14 mouse cellular contexts compared by ENCODE assay signal in genomic region chr2:163375468-163375867, GRCm38 (mm10). TPM values are rescaled to one million over a fixed set of nuclear protein-coding genes. Genes with fewer than 3 reads are reported as not detected.
A peak's percentile ranks its signal among the peaks of the same experiment; 100 is the strongest.
DNase-seq lines count a peak whose midpoint lies in the region; ATAC-seq and TF ChIP-seq lines count a peak whose summit lies in the region.
"Had no signal": no experiment of that assay in that cellular context is flagged by ENCODE, and none has a peak within 500 bp of the region (broad histone marks: within the 10 kb centered on the region; RNA-seq: fewer than 3 reads in every experiment).

No protein-coding gene starts in this region.

- H3K4me3 ChIP-seq in forebrain, embryonic 10.5 days = peak overlapping the region; percentile 7; the same call in 1 of the 2 replicates
- no peak overlapping the region for H3K4me3 ChIP-seq in forebrain, embryonic 14.5 days (ENCODE audit: low read depth, low read length)
- H3K4me3 ChIP-seq in hindbrain, embryonic 10.5 days = peak overlapping the region; percentile 27
- H3K4me3 ChIP-seq in hindbrain, embryonic 16.5 days (ENCODE audit: low read length) = no peak overlapping the region
- H3K4me3 ChIP-seq in hindbrain, postnatal 0 days (ENCODE audit: low read length) = no peak overlapping the region
- H3K4me3 ChIP-seq: stomach, embryonic 15.5 days had no signal

- no peak for DNase-seq in forebrain, embryonic 10.5 days (ENCODE audit: extremely low spot score, low spot score)
- no peak for DNase-seq in forebrain, embryonic 14.5 days (ENCODE audit: low spot score)
- no peak for DNase-seq in hindbrain, embryonic 10.5 days (ENCODE audit: low spot score)
- peak; percentile 23 for DNase-seq in ES-CJ7 (ENCODE audit: low read depth, low spot score)
- no peak for DNase-seq in hindbrain, postnatal 0 days (ENCODE audit: low spot score)
- DNase-seq in spleen, postnatal 10 days (ENCODE audit: low spot score in 2 of 2) = no peak
- no peak for DNase-seq in frontal cortex, postnatal 10 days (ENCODE audit: low spot score in 2 of 2)
- DNase-seq: cerebellum, adult 9-11 months; forebrain, postnatal 0 days; kidney, postnatal 36 days had no signal

- H3K4me2 ChIP-seq in forebrain, embryonic 14.5 days (ENCODE audit: low read length) = no peak overlapping the region
- no peak overlapping the region; the same call in 1 of the 2 replicates for H3K4me2 ChIP-seq in hindbrain, embryonic 16.5 days (ENCODE audit: low read length)
- H3K4me2 ChIP-seq in hindbrain, postnatal 0 days (ENCODE audit: low read depth, low read length) = 0 out of 2 replicates have a peak overlapping the region, but pooled peaks have one; percentile 10
- H3K4me2 ChIP-seq: stomach, embryonic 15.5 days had no signal

- H3K36me3 ChIP-seq in forebrain, embryonic 10.5 days (replicated peaks) = no peaks in the 10 kb centered on the region
- no peaks in the 10 kb centered on the region for H3K36me3 ChIP-seq in forebrain, embryonic 14.5 days (ENCODE audit: control insufficient read depth, insufficient read depth, low read length)
- 0 out of 2 replicates have a peak, but pooled peaks cover 3% of the 10 kb centered on the region for H3K36me3 ChIP-seq in hindbrain, embryonic 10.5 days
- H3K36me3 ChIP-seq in hindbrain, embryonic 16.5 days (ENCODE audit: control insufficient read depth, insufficient read depth, low read length) = no peaks in the 10 kb centered on the region
- no peaks in the 10 kb centered on the region for H3K36me3 ChIP-seq in hindbrain, postnatal 0 days (ENCODE audit: insufficient read depth, low read length)

- peaks cover 45% of the 10 kb centered on the region for H3K27me3 ChIP-seq in forebrain, embryonic 10.5 days (ENCODE audit: poor library complexity, severe bottlenecking)
- H3K27me3 ChIP-seq in forebrain, embryonic 14.5 days (replicated peaks; ENCODE audit: control insufficient read depth, insufficient read depth, low read length) = peaks cover 19% of the 10 kb centered on the region
- peaks cover 53% of the 10 kb centered on the region for H3K27me3 ChIP-seq in hindbrain, embryonic 10.5 days (ENCODE audit: insufficient read depth, poor library complexity, severe bottlenecking)
- H3K27me3 ChIP-seq in hindbrain, embryonic 16.5 days (replicated peaks; ENCODE audit: control insufficient read depth, insufficient read depth, low read length) = peaks cover 27% of the 10 kb centered on the region
- H3K27me3 ChIP-seq in hindbrain, postnatal 0 days (ENCODE audit: insufficient read depth, low read length) = peaks cover 17% of the 10 kb centered on the region

- H3K4me1 ChIP-seq in forebrain, embryonic 10.5 days = peaks cover 4% of the 10 kb centered on the region; the same call in 1 of the 2 replicates
- no peaks in the 10 kb centered on the region for H3K4me1 ChIP-seq in forebrain, embryonic 14.5 days (ENCODE audit: control insufficient read depth, insufficient read depth, low read length)
- H3K4me1 ChIP-seq in hindbrain, embryonic 10.5 days (replicated peaks) = peaks cover 9% of the 10 kb centered on the region
- no peaks in the 10 kb centered on the region for H3K4me1 ChIP-seq in hindbrain, embryonic 16.5 days (ENCODE audit: control insufficient read depth, insufficient read depth, low read depth, low read length)
- no peaks in the 10 kb centered on the region for H3K4me1 ChIP-seq in hindbrain, postnatal 0 days (ENCODE audit: insufficient read depth, low read length)

- no peak for TF ChIP-seq CTCF in hindbrain, postnatal 0 days (IDR thresholded peaks at IDR 0.05; ENCODE audit: low read depth)

- no peak overlapping the region for H3K9ac ChIP-seq in forebrain, embryonic 14.5 days (ENCODE audit: low read length)
- no peak overlapping the region for H3K9ac ChIP-seq in hindbrain, embryonic 16.5 days (ENCODE audit: low read depth, low read length)
- H3K9ac ChIP-seq in hindbrain, postnatal 0 days (replicated peaks; ENCODE audit: low read length) = no peak overlapping the region
- H3K9ac ChIP-seq: forebrain, postnatal 0 days; stomach, embryonic 15.5 days had no signal

- 43% methylated on average over 35 of the region's 35 CpGs for WGBS in forebrain, embryonic 10.5 days
- WGBS in forebrain, embryonic 14.5 days = 45% methylated on average over 35 of the region's 35 CpGs
- WGBS in hindbrain, embryonic 10.5 days = 44% methylated on average over 35 of the region's 35 CpGs
- WGBS in hindbrain, embryonic 16.5 days = 44% methylated on average over 35 of the region's 35 CpGs
- 39% methylated on average over 35 of the region's 35 CpGs for WGBS in hindbrain, postnatal 0 days

- H3K9me3 ChIP-seq in forebrain, embryonic 10.5 days = peaks cover 7% of the 10 kb centered on the region; the same call in 1 of the 2 replicates
- H3K9me3 ChIP-seq in forebrain, embryonic 14.5 days (replicated peaks; ENCODE audit: control insufficient read depth, low read length) = no peaks in the 10 kb centered on the region
- H3K9me3 ChIP-seq in hindbrain, embryonic 10.5 days = 0 out of 2 replicates have a peak, but pooled peaks cover 3% of the 10 kb centered on the region
- no peaks in the 10 kb centered on the region for H3K9me3 ChIP-seq in hindbrain, embryonic 16.5 days (ENCODE audit: control insufficient read depth, low read length)
- no peaks in the 10 kb centered on the region for H3K9me3 ChIP-seq in hindbrain, postnatal 0 days (ENCODE audit: low read length)
- H3K9me3 ChIP-seq: stomach, embryonic 15.5 days had no signal

- ATAC-seq in forebrain, embryonic 14.5 days = no peak
- ATAC-seq in hindbrain, embryonic 16.5 days = no peak
- no peak for ATAC-seq in hindbrain, postnatal 0 days
- ATAC-seq: forebrain, postnatal 0 days; lung, postnatal 0 days had no signal

- no peak overlapping the region for H3K27ac ChIP-seq in forebrain, embryonic 10.5 days
- H3K27ac ChIP-seq in forebrain, embryonic 14.5 days (ENCODE audit: low read depth, low read length) = no peak overlapping the region
- H3K27ac ChIP-seq in hindbrain, embryonic 10.5 days = no peak overlapping the region
- H3K27ac ChIP-seq in hindbrain, embryonic 16.5 days (ENCODE audit: low read depth, low read length) = no peak overlapping the region
- no peak overlapping the region for H3K27ac ChIP-seq in hindbrain, postnatal 0 days
- H3K27ac ChIP-seq: stomach, embryonic 15.5 days had no signal

RNA-seq across cellular contexts. Expression of gene Jph2, which starts 22.3 kb away (rescaled TPM):
- polyA plus RNA-seq in forebrain, embryonic 10.5 days (2016; fragmentation: Nextera tagmentation; extraction: Ambion mirVana) = 0.34 and 0.47 TPM in 2 replicates
- polyA plus RNA-seq in forebrain, embryonic 14.5 days (2014; fragmentation: Nextera tagmentation; extraction: Ambion mirVana) = 0.08 and 0.15 TPM in 2 replicates
- 0.75 and 0.81 TPM in 2 replicates for polyA plus RNA-seq in hindbrain, embryonic 10.5 days (2016; fragmentation: Nextera tagmentation; extraction: Ambion mirVana)
- polyA plus RNA-seq in hindbrain, embryonic 16.5 days (2015; fragmentation: Nextera tagmentation; extraction: Ambion mirVana) = 1.0 TPM in 2 replicates
- 1.2 and 1.4 TPM in 2 replicates for total RNA-seq in hindbrain, postnatal 0 days (2014; rRNA removed)
- polyA plus RNA-seq in hindbrain, postnatal 0 days (2015; fragmentation: Nextera tagmentation; extraction: Ambion mirVana) = 0.83 and 0.88 TPM in 2 replicates
- total RNA-seq: granulocyte monocyte progenitor cell, adult 5-6 weeks had no signal

RNA-seq across cellular contexts. Expression of gene Oser1, which starts 49.0 kb away (rescaled TPM):
- polyA plus RNA-seq in forebrain, embryonic 10.5 days (2016; fragmentation: Nextera tagmentation; extraction: Ambion mirVana) = 86.8 and 95.5 TPM in 2 replicates
- 83.6 and 90.3 TPM in 2 replicates for polyA plus RNA-seq in forebrain, embryonic 14.5 days (2014; fragmentation: Nextera tagmentation; extraction: Ambion mirVana)
- polyA plus RNA-seq in hindbrain, embryonic 10.5 days (2016; fragmentation: Nextera tagmentation; extraction: Ambion mirVana) = 89.2 and 93.3 TPM in 2 replicates
- 70.6 and 72.2 TPM in 2 replicates for polyA plus RNA-seq in hindbrain, embryonic 16.5 days (2015; fragmentation: Nextera tagmentation; extraction: Ambion mirVana)
- total RNA-seq in hindbrain, postnatal 0 days (2014; rRNA removed) = 22.9 and 29.5 TPM in 2 replicates
- 59.6 and 60.5 TPM in 2 replicates for polyA plus RNA-seq in hindbrain, postnatal 0 days (2015; fragmentation: Nextera tagmentation; extraction: Ambion mirVana)

Comparison
In these comparisons a context has a peak if more than half of its experiments do, and no peak if none do; other contexts are left out.
1. H3K4me3 ChIP-seq: peak in forebrain, embryonic 10.5 days (single experiment) and hindbrain, embryonic 10.5 days (single experiment); none in forebrain, embryonic 14.5 days (single experiment), hindbrain, embryonic 16.5 days (single experiment) and hindbrain, postnatal 0 days (single experiment).